Mouse (Mus musculus) spleen, postnatal 36 days (tissue): ENCODE data around the gene Palm2.

ENCODE experiments used
- DNase-seq, 2 experiments: peaks; one replicate each; pipeline ENCODE4 v3.0.0; 2022; ENCODE audit warnings: low spot score in 2 of 2, mixed read lengths in 1 of 2

Gene Palm2

GRCm38 (mm10) chr4:57513241-57513933 lies 79.3 kb downstream of the Palm2 start:
- DNase-seq, result no peak

GRCm38 (mm10) chr4:57514003-57514937 lies 80.2 kb downstream of the Palm2 start:
- no peak for DNase-seq

DNA sequence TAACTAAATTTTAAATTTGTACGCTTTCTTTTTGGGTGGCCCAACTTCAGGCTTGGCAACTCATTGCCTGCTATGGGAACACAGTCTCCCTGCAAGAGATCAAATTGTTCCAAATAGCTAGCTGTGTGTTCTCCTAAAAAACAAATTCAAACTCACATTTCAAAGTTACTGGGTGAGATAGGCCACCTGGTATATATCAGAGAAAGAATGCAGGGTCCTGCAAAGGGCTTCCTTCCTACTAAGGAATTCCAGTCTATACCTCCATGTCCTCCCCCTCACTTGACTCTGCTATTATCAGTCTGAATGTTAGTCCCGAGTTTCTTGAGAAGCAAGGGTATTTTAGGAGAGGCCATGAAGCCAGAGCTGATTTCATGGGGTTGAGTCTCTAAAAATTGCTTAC lies 81.3 kb downstream of the Palm2 start:
- DNase-seq, result no peak

DNA sequence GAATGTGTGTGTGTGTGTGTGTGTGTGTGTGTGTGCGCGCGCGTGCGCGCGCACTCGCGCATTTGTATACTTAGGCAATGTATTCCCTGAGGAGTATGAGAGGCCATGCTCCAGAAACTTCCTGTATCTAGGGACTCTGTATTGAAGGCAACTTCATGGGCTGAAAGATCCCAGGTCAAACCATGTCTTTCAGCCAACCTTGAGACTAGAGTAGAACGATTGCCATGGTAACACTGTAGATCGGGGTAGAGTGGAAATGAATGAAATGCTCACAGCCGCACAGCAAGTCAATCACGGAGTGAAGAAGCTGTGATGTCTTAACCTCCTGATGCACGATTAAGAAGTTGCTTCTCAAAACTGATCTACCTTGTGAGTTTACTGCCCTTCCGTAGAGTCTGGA lies 89.4 kb downstream of the Palm2 start:
- no peak for DNase-seq

- DNase-seq, result no peak
Observed at GRCm38 (mm10) chr4:57524461-57524860, 90.4 kb downstream of the Palm2 start.

GRCm38 (mm10) chr4:57525221-57526011 lies 91.4 kb downstream of the Palm2 start:
- no peak for DNase-seq

DNA sequence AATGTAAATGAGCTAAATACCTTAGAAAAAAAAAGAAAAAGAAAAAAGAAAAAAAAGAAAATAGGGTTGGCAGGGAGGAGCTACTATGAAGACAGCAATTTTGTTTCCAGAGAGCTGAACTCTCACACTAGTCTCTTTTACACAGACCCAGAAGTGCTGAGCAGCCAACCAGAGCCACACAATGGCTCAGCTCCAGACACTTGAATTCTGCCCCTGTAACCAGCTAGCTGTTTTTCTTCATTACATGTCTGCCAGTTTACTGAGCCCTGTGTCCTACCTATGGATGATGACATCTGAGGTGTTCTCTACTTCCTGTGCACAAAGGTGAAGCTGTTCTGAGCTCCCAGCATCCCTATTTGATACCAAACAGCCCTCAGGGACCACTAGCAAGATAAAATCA lies 94.2 kb downstream of the Palm2 start:
- no peak for DNase-seq

- no peak for DNase-seq
Observed at GRCm38 (mm10) chr4:57533686-57534085, 99.6 kb downstream of the Palm2 start.

GRCm38 (mm10) chr4:57534232-57534631 lies 100.2 kb downstream of the Palm2 start:
- DNase-seq, result no peak

- no peak for DNase-seq
Observed at GRCm38 (mm10) chr4:57535087-57535486, 101.0 kb downstream of the Palm2 start.

DNA sequence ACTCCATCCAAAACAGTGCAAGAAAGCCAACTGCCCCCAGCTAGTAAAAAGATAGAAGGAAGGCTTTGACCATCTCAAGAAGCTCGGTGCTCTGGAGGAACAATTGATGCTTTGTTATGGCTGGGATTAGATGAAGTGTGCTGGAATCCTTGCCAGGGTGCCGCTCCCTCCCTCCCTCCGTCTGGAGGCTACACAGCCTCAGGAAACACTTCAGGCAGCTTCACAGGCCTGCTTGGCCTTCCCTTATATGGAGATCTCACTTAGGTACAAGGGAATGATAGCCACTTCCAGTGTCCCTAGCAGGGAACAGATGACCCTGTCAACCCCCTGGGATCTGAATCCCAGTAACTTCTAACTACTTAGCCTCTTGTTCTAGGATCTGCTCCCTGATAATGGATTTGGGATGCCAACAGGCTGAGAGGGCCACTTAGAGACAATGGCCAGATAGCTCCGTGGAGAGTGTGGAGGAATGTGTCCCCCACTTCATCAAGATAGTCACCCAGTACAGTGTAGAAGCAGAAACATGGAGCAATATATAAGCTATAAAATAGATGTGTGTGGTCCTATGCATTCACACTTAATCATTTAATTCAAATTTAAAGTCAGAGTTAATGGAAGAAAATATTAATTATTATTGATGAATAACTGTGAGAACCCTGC lies 104.1 kb downstream of the Palm2 start:
- DNase-seq, result no peak

GRCm38 (mm10) chr4:57543692-57544256 lies 109.7 kb downstream of the Palm2 start:
- no peak for DNase-seq

- DNase-seq, result no peak
Observed at GRCm38 (mm10) chr4:57547785-57548184, 113.7 kb downstream of the Palm2 start.

DNA sequence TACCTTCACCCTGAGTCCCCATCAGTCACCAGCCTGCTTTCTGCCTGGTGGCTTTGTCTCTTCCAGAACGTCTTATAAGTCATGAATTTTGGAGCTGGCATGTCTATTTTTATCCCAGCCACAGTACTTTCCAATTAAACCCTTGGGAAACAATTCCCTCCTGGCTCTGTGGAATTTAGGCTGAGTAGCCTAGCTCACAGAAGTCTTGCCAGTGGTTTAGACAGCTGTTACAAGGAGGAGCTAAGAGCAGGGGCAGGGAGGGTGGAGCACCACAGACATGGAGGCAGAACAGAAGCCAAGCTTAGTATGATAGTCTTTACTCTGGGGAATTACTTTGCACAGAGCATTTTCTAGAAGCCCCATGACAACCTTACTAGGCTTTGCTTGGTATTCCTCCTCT lies 116.2 kb downstream of the Palm2 start:
- DNase-seq, result no peak

DNA sequence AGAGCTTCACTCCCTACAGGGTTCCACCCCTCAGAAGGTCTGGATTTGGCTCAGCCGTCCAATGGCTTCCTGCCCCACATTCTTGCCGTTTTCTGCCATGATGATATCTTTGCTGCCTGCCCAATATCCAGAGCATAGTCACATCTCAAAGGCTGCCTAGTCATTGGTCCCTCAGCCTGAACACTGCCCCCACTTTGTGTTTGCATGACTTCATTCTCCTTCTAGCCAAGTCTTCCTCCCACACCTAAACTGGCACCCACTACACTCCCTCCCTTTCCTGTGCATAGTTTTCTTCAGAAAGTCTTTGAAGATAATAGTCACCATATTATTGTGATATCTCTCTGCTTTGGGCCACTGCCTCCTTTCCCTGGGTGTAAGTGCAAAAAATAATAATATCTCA lies 123.1 kb downstream of the Palm2 start:
- DNase-seq, result no peak

DNA sequence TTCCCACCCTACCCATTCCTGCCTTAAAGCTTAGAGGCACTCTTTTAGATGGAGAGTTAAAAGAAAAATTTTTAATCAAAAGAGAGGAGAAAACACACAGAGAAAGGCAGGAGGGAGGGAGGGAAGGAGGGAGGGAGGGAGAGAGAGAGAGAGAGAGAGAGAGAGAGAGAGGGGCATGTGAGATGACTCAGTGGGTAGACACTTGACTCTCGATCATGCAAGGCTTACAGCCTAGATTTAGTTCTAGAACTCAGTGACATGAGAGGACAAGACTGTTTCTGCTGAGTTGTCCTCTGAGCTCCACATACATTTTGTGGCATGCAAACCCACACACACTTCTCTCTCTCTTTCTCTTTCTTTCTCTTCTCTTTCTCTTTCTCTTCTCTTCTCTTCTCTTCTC lies 125.4 kb downstream of the Palm2 start:
- DNase-seq, result no peak

DNA sequence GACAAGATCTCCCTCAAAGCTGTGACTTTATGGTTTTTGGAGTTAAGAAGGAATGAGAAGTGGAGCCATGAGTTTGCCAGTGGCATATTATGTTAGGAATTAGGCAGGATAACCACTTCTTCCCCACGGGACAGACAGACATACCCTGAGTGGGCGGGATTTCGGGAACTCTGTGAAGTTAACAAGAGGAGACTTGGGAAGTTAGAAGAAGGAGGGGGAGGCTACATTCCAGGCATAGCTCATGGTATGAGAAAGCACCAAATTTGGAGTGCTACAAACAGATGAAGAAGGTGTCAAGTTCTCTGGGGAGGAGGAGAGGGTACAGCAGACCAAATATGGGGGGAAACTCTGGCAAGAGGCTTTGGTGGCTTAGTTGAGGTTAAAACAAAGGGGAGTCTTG lies 126.0 kb downstream of the Palm2 start:
- DNase-seq, result no peak

DNA sequence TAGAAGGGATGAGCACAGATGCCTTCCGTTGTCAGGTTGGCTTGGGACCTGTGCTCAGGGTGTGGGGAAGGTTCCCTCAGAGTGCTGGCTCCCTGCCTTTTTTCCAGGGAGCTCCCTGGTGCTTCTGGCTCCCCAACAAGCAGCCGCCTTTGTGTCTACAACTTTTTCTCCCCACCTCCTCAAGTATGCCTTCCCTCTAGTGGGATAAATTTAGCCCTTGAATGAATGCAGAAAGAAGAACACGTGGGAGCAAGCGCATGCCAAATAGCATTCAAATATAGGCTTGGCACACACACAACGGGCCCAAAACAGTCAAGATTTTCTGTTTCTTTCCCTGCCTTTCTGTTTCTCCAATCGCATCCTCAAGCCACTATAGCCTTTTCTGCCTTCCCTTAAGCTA lies 127.0 kb downstream of the Palm2 start:
- no peak for DNase-seq

DNA sequence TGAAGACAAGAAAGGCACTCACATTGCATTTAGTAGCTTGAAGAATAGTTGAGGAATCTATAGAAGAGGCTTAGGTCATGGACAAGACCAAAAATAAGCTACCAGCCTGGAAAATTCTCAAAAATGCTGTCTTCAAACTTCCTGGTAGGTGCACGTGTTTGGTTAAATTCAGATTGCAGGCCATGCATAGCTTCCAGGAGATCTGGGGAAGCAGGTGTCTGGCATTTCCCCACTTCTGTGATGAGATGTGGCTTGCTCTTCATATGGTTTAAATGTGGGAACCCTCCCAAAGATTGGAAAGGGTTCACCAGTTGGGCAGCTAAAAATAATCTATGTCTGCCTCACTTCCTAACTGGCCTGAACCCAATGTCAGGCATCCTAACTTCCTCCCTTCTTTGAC lies 131.2 kb downstream of the Palm2 start:
- DNase-seq, result no peak

- no peak for DNase-seq
Observed at GRCm38 (mm10) chr4:57565811-57566210, 131.8 kb downstream of the Palm2 start.

DNA sequence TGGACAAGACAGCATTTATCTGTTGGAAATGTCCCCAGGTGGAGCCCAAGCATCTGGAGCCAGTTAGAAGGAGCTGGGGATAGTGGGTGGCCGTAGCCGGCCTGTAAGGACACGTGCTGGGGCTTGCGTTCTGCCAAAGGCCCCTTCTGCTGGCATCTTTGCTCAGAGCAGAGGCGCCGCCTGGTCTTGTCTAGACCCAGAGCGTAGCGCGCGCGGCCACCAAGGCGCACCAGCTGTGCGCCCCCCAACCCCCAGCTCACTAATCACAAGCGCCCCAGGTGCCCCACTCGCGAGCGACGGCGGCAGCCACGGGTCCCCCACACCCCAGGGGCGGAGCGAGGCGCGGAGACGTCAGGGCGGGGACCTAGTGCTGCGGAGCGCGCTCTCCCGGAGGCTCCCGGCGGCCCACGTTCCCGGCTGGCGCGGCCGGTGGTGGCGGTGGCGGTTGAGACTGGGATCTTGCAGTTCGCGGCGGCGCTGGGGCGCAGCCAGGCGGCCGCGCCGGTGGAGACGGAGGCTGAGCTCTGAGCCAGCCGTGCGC lies 133.7 kb downstream of the Palm2 start, which contains the start of gene Pakap:
Gene Pakap, plus strand, starts transcription at position 514 of the 541 bp plus-strand sequence.
- no peak for DNase-seq
